Mouse (Mus musculus) liver, embryonic 12.5 days (tissue): ENCODE results near the gene Mme. TPM values are rescaled to one million over a fixed set of nuclear protein-coding genes. Genes with fewer than 3 reads are reported as not detected.

Experiments
- ATAC-seq: fragments of 200-750 bp; cut with Nextera tagmentation; 2 replicates; pipeline ENCODE4 v1.8.0; 2017; ENCODE audit warnings: moderate number of reproducible peaks, mild to moderate bottlenecking, moderate library complexity
- H3K27ac ChIP-seq: fragments of 300-500 bp; sonication (generic); 2 replicates; pipeline ENCODE4 v1.5.1; 2016; ENCODE audit warnings: mild to moderate bottlenecking
- H3K27me3 ChIP-seq: fragments of 300-500 bp; sonication (generic); replicated peaks from 2 replicates; pipeline ENCODE4 v1.6.1; 2016; ENCODE audit warnings: mild to moderate bottlenecking, moderate library complexity
- H3K36me3 ChIP-seq: fragments of 300-500 bp; sonication (generic); 2 replicates; pipeline ENCODE4 v1.6.1; 2016; ENCODE audit warnings: mild to moderate bottlenecking, moderate library complexity
- H3K4me1 ChIP-seq: fragments of 300-500 bp; sonication (generic); 2 replicates; pipeline ENCODE4 v1.6.1; 2016
- H3K4me2 ChIP-seq: fragments of 300-500 bp; sonication (generic); 2 replicates; pipeline ENCODE4 v1.6.1; 2016; ENCODE audit warnings: mild to moderate bottlenecking, moderate library complexity
- H3K4me3 ChIP-seq: fragments of 300-500 bp; sonication (generic); 2 replicates; pipeline ENCODE4 v1.5.1; 2016; ENCODE audit warnings: mild to moderate bottlenecking, moderate library complexity
- H3K9ac ChIP-seq: fragments of 300-500 bp; sonication (generic); 2 replicates; pipeline ENCODE4 v1.6.1; 2016; ENCODE audit warnings: mild to moderate bottlenecking, moderate library complexity
- H3K9me3 ChIP-seq: fragments of 300-500 bp; sonication (generic); replicated peaks from 2 replicates; pipeline ENCODE4 v1.6.1; 2016; ENCODE audit warnings: mild to moderate bottlenecking, moderate library complexity
- WGBS: fragments of 180-500 bp; shearing (Covaris S2); methylation state at CpG from one replicate; pipeline ENCODE4 v1.1.7; 2016; ENCODE audit not compliant: insufficient replicate concordance; 5-methylcytosine and 5-hydroxymethylcytosine counted together
- polyA plus RNA-seq: library from polyadenylated mRNA; unstranded; fragments of >200 nt; fragmentation: Nextera tagmentation; extraction: Ambion mirVana; gene quantifications from 2 replicates; pipeline ENCODE4 v1.2.1, GENCODE M21; 2016

Gene Mme
- polyA plus RNA-seq, 1 experiment from 2014 or later = 0.12 TPM

DNA sequence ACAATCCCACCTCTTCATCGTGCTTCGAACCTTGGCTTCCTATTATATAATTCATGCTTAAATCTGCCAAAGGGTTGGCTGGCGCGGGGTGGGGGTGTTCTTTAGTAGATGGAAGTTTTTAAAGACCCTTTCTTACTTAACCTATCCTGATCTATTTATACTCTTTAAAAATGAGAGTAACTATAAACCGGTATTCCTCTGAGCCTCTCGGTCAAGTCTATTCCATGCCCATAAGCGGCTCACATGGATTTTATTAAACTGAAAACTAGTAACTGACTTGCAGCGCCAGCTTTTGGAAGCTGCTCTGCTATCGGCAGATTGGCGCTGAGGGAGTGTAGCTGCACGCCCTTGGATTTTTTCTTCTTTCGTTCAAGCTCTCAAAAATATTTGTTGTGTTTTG is 55.1 kb downstream of the Mme start:
- H3K27ac ChIP-seq = no peak overlapping the region
- H3K4me3 ChIP-seq = 0 out of 2 replicates have a peak overlapping the region, but pooled peaks have one; percentile 49
- peaks cover 29% of the 10 kb centered on the region for H3K27me3 ChIP-seq
- no peak for ATAC-seq
- no peaks in the 10 kb centered on the region for H3K36me3 ChIP-seq
- no peaks in the 10 kb centered on the region for H3K9me3 ChIP-seq
- H3K9ac ChIP-seq = no peak overlapping the region
- peak overlapping the region; percentile 74; the same call in 1 of the 2 replicates for H3K4me2 ChIP-seq
- WGBS = 9% methylated on average over 12 of the region's 12 CpGs
- H3K4me1 ChIP-seq = no peaks in the 10 kb centered on the region

DNA sequence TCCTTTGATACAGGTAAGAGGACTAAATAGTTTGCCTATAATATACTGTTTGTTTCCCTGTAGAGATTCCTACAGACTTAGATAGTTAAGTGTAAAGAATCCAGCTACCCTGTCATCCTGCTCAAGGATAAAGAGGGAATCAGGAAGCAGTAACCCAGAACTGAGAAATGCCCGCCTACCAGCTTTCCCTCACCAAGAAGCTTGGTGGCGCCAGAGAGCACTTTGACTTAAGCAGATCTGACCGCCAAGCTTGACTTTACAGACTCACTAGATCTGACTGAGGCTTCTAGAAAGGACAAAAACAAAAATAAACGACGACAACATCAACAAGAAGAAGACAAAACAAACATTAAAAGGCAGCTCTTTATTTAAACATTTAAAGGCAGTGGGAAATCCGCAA is 56.5 kb downstream of the Mme start:
- no peaks in the 10 kb centered on the region for H3K36me3 ChIP-seq
- 6% methylated on average over 6 of the region's 6 CpGs for whole genome bisulfite sequencing
- peaks cover 29% of the 10 kb centered on the region for H3K27me3 ChIP-seq
- H3K4me2 ChIP-seq = no peak overlapping the region
- H3K4me3 ChIP-seq = no peak overlapping the region
- no peaks in the 10 kb centered on the region for H3K4me1 ChIP-seq
- ATAC-seq = no peak
- H3K9ac ChIP-seq = no peak overlapping the region
- H3K27ac ChIP-seq = no peak overlapping the region
- H3K9me3 ChIP-seq = no peaks in the 10 kb centered on the region

DNA sequence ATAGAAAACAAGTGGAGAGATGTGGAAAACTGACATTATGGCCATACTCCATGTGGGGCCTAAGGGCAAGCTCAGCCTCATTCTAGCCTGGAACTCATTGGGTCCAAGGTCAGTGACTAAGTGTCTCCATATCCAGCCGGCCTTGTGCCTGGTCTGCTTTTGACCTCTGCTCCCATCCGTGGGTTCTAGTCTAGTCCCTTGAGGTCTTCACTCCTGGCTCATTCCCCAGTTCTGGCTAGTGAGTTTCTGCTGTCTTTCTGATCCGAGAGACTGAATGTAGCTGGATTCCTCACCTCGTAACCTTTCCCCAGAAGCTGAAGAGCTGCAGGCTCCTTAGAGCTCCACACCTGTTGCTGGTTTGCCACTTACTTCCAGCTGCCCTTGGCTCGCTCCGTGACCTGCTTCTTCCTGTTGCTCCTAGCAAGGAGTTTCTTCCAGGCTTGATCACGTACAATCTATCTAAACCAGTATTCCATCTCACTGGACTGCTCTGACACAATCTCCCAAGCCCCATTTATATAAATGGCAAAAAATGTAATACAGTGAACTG is 73.9 kb downstream of the Mme start:
- Histone ChIP-seq H3K4me3 (no peak overlapping the region), H3K9me3 (no peaks in the 10 kb centered on the region), H3K4me1 (no peaks in the 10 kb centered on the region), H3K9ac (no peak overlapping the region), H3K27me3 (no peaks in the 10 kb centered on the region), H3K36me3 (no peaks in the 10 kb centered on the region), H3K27ac (no peak overlapping the region), H3K4me2 (no peak overlapping the region)
- ATAC-seq = no peak
- WGBS = 71% methylated on average over 7 of the region's 7 CpGs

- H3K4me3 ChIP-seq = no peak overlapping the region
- no peaks in the 10 kb centered on the region for H3K36me3 ChIP-seq
- H3K27ac ChIP-seq = no peak overlapping the region
- no peak for ATAC-seq
- H3K9ac ChIP-seq = no peak overlapping the region
- 57% methylated on average over 3 of the region's 3 CpGs for WGBS
- H3K4me2 ChIP-seq = no peak overlapping the region
- no peaks in the 10 kb centered on the region for H3K4me1 ChIP-seq
- H3K27me3 ChIP-seq = no peaks in the 10 kb centered on the region
- H3K9me3 ChIP-seq = no peaks in the 10 kb centered on the region
Measured at GRCm38 (mm10) chr3:63317496-63317895, 76.2 kb downstream of the Mme start.

DNA sequence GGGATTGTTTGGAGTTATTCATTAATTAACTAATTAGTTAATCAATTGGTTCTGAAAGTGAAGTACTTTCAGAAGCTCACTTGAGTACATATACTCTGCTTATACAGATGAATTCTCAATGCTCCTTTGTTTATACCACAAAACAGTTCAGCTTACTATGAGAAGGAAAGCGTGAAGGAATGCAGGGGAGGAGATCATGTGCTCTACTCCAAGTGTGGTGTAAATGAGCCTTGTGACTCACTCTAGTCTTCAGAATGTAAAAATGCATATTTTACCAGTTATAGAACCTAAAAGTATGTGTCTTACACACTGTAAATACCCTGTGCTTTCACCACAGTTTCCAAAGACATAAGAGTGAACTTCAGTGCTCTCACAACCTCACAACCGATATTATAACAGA is 84.3 kb downstream of the Mme start:
- Histone ChIP-seq H3K4me2 (no peak overlapping the region), H3K27me3 (no peaks in the 10 kb centered on the region), H3K27ac (no peak overlapping the region), H3K4me3 (no peak overlapping the region), H3K36me3 (no peaks in the 10 kb centered on the region), H3K9ac (no peak overlapping the region), H3K4me1 (no peaks in the 10 kb centered on the region), H3K9me3 (no peaks in the 10 kb centered on the region)
- no peak for ATAC-seq
- 57% methylated on average over 2 of the region's 2 CpGs for WGBS

- H3K4me3 ChIP-seq = no peak overlapping the region
- H3K27ac ChIP-seq = no peak overlapping the region
- no peak for ATAC-seq
- no peak overlapping the region for H3K9ac ChIP-seq
- no peaks in the 10 kb centered on the region for H3K9me3 ChIP-seq
- WGBS = 59% methylated on average over 2 of the region's 2 CpGs
- no peaks in the 10 kb centered on the region for H3K36me3 ChIP-seq
- H3K27me3 ChIP-seq = no peaks in the 10 kb centered on the region
- no peaks in the 10 kb centered on the region for H3K4me1 ChIP-seq
- H3K4me2 ChIP-seq = no peak overlapping the region
Measured at GRCm38 (mm10) chr3:63340110-63340509, 98.8 kb downstream of the Mme start.

DNA sequence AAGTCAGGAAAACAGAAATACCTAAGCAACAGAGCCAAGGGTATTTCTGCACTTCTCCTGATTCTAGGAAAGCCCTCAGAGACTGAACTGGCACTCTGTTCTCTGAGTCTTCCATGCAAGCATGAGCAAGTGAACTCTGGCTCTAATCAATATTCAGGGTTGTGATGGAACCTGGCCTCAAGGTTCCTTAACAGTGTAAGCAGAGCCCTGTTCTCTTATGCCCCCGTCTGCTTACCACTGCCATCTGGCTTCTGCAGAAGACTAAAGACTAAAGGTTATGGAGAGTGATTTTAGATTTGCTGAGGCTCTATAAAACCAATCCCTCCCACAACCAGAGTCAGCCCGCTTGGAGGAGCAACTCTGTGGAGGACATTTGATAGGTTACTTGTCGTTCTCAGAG is 99.2 kb downstream of the Mme start:
- 62% methylated on average over 3 of the region's 3 CpGs for WGBS
- Histone ChIP-seq H3K9ac (no peak overlapping the region), H3K36me3 (no peaks in the 10 kb centered on the region), H3K4me2 (no peak overlapping the region), H3K4me3 (no peak overlapping the region), H3K27ac (no peak overlapping the region), H3K27me3 (no peaks in the 10 kb centered on the region), H3K4me1 (no peaks in the 10 kb centered on the region), H3K9me3 (no peaks in the 10 kb centered on the region)
- no peak for ATAC-seq

GRCm38 (mm10) chr3:63341481-63341880 is 100.1 kb downstream of the Mme start:
- no peak for ATAC-seq
- 77% methylated on average over 4 of the region's 4 CpGs for WGBS
- H3K4me2 ChIP-seq = no peak overlapping the region
- no peaks in the 10 kb centered on the region for H3K27me3 ChIP-seq
- H3K9ac ChIP-seq = no peak overlapping the region
- H3K4me3 ChIP-seq = no peak overlapping the region
- no peak overlapping the region for H3K27ac ChIP-seq
- no peaks in the 10 kb centered on the region for H3K4me1 ChIP-seq
- no peaks in the 10 kb centered on the region for H3K36me3 ChIP-seq
- no peaks in the 10 kb centered on the region for H3K9me3 ChIP-seq

GRCm38 (mm10) chr3:63344998-63345397 is 103.7 kb downstream of the Mme start:
- no peak for ATAC-seq
- Histone ChIP-seq H3K27ac (no peak overlapping the region), H3K4me1 (no peaks in the 10 kb centered on the region), H3K4me3 (no peak overlapping the region), H3K9ac (no peak overlapping the region), H3K36me3 (no peaks in the 10 kb centered on the region), H3K4me2 (no peak overlapping the region), H3K9me3 (no peaks in the 10 kb centered on the region), H3K27me3 (no peaks in the 10 kb centered on the region)
- 69% methylated on average over 5 of the region's 5 CpGs for WGBS

- WGBS = 38% methylated on average over 2 of the region's 2 CpGs
- Histone ChIP-seq H3K4me2 (no peak overlapping the region), H3K4me3 (no peak overlapping the region), H3K36me3 (no peaks in the 10 kb centered on the region), H3K9me3 (no peaks in the 10 kb centered on the region), H3K4me1 (no peaks in the 10 kb centered on the region), H3K9ac (no peak overlapping the region), H3K27me3 (no peaks in the 10 kb centered on the region), H3K27ac (no peak overlapping the region)
- no peak for ATAC-seq
Measured at GRCm38 (mm10) chr3:63348893-63349426, 107.6 kb downstream of the Mme start.

DNA sequence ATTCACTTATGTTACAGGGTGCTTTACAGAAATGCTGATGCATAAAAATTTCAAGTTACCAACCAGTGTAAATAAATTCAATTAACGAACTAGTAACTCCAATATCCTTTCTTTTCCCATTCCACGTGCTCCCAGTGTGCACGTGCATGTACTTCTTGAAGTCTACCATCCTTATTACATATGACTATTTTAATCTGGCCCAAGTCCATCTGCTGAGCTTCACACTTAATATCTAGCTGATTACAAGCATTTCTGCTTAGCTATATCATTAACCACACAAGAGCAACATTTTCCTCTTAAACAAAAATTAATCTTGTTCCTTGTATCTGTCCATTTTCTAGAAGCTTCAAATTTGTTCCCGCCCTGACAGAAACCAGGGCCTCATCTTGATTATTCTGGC is 108.9 kb downstream of the Mme start:
- Histone ChIP-seq H3K9ac (no peak overlapping the region), H3K36me3 (no peaks in the 10 kb centered on the region), H3K4me1 (no peaks in the 10 kb centered on the region), H3K27me3 (no peaks in the 10 kb centered on the region), H3K4me2 (no peak overlapping the region), H3K4me3 (no peak overlapping the region), H3K9me3 (no peaks in the 10 kb centered on the region), H3K27ac (no peak overlapping the region)
- no peak for ATAC-seq
- 71% methylated on average over 4 of the region's 4 CpGs for WGBS

- no peak for ATAC-seq
- 52% methylated on average over 3 of the region's 3 CpGs for WGBS
- no peak overlapping the region for H3K27ac ChIP-seq
- no peak overlapping the region for H3K4me3 ChIP-seq
- no peaks in the 10 kb centered on the region for H3K36me3 ChIP-seq
- no peaks in the 10 kb centered on the region for H3K27me3 ChIP-seq
- H3K4me2 ChIP-seq = no peak overlapping the region
- no peaks in the 10 kb centered on the region for H3K4me1 ChIP-seq
- no peak overlapping the region for H3K9ac ChIP-seq
- H3K9me3 ChIP-seq = no peaks in the 10 kb centered on the region
Measured at GRCm38 (mm10) chr3:63350704-63351103, 109.4 kb downstream of the Mme start.

- WGBS = 59% methylated on average over 1 of the region's 1 CpGs
- ATAC-seq = no peak
Measured at GRCm38 (mm10) chr3:63351680-63352260, 110.4 kb downstream of the Mme start.

More at GRCm38 (mm10) chr3:63351680-63352260, 110.4 kb downstream of the Mme start:
- Histone ChIP-seq H3K36me3 (no peaks in the 10 kb centered on the region), H3K27ac (no peak overlapping the region), H3K4me1 (no peaks in the 10 kb centered on the region), H3K9ac (no peak overlapping the region), H3K4me3 (no peak overlapping the region), H3K27me3 (no peaks in the 10 kb centered on the region), H3K4me2 (no peak overlapping the region), H3K9me3 (no peaks in the 10 kb centered on the region)
